Mouse (Mus musculus) kidney, postnatal 25 days (tissue): Measurements from ENCODE around the gene Olfr544.
"Not testable (repeated sequence)": the region's sequence is repeated elsewhere in the genome, so short reads cannot be mapped to it uniquely, and the experiment has no call there.

Source experiments
- DNase-seq, 2 experiments: peaks; one replicate each; pipeline ENCODE4 v3.0.0; 2021; ENCODE audit warnings: mixed read lengths in 2 of 2

Olfr544 gene

DNA sequence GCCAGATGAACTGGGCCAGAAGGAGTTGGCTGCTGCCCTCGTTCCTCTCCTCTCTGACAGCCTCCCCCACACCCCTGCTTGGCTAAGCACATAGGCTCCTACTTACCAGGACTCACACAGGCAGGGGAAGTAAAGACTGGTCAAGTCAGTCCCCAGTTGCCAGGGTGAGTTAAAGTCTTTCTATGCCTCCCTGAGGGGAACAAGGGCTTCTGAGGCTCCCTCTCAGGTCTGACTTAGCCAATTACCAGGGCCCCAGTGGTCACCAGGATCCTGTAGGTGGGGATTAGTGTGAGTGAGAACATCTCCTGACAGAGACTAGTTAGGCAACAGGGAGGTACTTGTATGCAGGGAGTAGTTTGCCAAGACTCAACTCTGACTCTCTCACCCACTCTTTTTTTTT lies at the start of gene Olfr544:
TSS of gene Olfr544 (minus strand) at position 153 of the 400 bp plus-strand sequence.
- DNase-seq, result no peak

DNA sequence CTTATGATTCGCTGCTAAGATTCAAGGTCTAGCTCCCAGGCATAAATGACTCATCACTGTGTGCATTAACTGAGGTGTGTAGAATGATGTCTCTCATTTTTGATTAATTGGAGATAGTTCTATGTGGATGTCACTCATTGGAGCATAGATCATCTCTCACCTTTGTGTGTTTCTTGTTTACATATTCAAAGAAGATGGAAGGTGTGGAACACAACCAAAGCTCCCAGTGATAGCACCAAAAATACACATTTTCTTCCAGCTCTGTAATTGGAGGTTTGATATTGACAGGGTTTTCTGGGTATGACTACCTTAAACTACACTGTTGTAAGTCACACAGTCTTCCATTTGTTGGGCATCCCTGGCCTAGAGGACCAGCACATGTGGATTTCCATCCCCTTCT lies 46.3 kb upstream of the Olfr544 start, which contains the start of gene Olfr547:
TSS of gene Olfr547 (plus strand) at position 301 of the 400 bp plus-strand sequence.
- no peak for DNase-seq

DNA sequence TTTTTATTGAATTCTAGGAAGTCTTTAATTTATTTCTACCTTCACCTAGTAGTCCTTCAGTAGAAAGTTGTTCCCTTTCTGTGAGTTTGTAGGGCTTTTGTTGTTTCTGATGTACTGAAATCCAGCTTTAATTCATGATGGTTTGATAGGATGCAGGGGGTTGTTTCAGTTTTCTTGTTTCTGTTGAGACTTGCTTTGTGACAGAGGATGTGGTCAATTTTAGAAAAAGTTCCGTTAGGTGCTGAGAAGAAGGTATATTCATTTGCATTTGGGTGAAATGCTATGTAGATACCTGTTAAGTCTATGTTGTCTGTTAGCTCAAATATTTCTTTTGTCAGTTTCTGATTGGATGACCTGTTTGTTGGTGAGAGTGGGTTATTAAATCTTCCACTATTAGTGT lies 40.9 kb upstream of the Olfr544 start:
- DNase-seq, result no peak

DNA sequence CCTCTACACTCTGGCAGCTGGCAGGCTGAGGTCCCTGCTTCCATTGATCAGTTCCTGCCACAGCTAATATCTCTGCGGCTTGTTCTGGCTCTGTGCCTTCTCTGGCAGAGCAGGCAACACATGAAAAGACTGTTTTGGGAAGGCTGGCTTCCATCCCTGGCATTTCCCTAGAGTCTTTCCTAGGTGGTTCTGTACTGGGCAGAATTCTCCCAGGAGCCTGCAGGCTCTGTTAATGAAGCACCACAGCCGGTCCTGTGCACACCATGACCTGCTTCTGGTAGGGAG lies 28.9 kb upstream of the Olfr544 start:
- DNase-seq, result no peak

DNA sequence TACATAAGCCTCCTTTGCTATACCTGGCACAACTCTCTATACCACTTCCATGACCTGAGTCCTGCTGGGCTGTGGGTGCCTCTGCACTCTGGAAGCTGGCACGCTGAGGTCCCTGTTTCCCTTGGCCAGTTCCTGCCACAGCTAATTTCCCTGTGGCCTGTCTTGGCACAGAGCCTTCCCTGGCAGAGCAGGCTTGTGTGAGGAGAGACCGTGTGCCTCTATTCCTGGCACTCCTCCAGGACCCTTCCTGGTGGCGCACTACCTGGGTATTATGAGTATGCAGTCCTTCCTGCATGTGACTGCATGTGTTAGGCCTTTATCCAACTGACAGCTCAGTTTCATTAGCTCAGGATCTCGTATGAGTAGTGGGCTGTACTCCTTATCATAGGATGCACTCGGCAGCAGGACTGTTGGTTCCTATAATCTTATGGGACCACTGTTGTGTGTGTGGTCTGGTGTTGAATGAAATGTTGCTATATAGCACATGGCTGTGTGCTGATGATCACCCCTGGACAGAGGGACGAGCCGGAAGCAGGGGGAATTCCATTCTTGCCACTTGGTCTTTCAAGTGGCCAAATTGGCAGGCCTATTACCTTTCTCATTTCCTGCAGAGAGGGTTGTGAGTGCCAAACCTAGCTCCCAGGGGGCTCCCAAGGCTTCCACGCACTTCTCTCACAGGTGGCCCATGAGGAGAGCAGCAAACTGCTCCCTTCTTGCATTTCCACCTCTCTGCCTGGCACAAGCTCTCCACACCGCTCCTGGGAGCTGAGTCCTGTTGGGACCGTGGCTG lies 28.3 kb upstream of the Olfr544 start:
- DNase-seq, result peak; percentile 14 to 44

DNA sequence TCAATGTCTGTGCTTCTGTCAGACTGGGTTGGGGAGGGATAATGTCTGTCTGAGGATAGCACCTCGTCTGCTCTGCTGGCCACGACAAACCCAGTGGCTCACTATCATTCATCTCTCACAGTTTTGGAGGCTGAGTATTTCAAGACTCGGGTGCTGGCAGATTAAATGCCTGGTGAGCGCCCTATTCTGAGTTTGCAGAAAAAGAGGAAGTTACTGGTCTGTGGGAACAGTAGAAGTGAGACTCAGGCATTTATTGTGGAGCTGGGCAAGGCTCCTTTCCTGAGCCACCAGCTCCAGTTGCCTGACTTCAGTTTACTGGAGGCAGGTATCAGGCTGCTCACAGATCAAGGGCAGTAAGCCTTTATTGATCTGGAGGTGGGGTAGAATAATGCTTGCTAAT lies 26.0 kb upstream of the Olfr544 start:
- DNase-seq, result no peak

DNA sequence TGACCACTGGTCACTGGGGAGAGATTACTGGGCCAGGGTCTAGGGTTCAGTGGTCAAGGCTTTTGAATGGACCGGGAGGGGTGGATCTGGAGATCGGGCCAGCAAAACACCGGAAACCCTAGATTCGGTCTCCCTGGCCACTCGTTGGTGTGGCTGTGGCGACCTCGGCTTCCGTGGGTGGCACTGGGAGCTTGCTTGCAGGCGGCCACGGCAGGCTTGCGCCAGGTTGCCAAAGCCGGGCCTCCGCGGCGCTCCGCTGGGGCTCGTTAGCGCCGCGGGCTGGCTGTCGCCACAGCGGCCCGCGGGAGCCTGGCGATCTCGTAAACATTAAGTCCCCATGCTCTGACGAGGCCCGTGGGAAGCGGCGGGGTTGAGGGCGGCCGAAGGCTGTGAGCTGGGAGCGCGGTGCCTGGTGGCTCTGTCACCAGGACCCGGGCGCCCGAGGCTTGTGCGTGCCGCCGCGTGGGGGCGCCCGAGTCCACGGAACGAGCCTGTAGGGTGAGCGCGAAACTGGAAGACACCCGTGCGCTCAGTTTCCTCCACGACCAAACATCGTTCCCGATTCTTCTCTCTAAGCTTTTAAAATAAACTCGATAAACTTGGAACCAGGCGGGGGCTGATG lies 24.8 kb upstream of the Olfr544 start:
- peak; percentile 84 to 87 for DNase-seq

DNA sequence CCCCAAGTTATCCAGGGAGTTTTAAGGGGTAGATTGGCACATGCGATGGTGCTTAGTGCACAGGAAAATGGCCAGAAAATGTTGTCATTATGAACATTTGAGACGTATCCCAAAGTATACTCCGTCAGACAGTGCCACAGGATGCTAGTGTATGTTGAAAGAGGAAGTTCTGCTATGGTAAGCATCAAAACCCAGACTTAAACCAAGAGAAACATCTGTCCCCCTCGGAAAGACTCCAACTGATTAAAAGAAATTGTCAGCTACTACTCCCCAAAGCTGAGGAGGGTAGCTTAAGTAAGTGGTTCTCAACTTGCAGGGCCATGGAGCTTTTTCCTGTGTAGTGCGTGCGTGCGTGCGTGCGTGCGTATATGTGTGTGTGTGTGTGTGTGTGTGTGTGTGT lies 23.8 kb upstream of the Olfr544 start:
- DNase-seq, result no peak

DNA sequence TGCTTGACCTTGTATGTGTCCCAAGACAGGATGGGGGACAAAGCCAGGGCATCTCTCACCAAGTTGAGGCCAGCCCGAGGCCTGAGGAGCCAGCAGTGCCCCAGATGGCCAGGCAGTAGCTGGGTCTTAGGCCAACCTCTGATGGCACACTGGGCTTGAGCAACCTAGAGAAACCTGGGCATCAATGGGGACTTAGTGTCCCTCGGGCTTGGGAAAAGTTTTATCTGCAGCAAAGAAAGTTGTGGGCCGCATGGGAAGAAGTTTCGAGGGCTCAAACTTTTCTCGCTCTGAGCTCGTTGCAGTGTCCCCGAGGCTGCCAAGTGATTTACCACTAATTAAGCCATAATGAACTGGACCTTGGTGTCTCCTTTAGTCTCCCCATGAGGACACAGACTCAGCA lies 21.6 kb upstream of the Olfr544 start:
- no peak for DNase-seq

DNA sequence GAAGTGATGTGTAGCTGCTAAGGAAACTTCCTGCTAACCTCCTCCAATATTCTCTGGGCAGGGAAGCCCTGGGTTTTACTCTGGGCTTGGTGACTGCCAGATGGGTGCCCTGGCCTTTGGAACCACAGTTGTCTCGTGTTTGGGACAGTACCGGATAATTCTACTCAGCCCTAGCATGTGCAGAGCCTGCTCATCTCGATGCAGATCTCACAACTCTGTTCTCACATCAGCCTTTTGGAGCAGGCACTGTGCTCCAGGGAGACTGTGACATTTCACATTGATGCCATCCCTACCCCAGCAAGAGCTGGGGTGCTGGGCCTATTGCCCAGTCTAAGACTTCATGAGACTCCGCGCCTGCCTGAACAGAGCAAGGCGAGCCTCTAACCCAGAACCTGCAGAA lies 20.6 kb upstream of the Olfr544 start:
- no peak for DNase-seq

DNA sequence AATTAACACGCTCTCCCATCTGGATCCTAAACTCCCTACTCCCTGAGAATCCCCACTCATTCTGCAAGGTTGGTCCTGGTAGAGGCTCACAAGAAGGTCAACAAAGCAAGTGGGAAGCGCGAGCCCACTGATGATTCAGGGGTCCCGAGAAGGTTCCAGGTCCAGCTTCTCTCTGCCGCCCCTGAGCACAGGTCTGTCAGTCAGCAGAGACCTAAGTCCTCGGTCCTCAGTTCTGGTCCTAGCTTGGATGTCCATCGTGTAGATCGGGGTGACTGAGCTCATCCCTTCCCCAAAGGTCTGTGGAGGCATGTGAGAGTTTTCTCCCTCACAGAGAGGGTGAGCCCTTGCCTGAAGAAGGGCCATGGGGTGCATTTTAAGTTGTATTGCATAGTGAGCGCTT lies 20.0 kb upstream of the Olfr544 start:
- no peak for DNase-seq

DNA sequence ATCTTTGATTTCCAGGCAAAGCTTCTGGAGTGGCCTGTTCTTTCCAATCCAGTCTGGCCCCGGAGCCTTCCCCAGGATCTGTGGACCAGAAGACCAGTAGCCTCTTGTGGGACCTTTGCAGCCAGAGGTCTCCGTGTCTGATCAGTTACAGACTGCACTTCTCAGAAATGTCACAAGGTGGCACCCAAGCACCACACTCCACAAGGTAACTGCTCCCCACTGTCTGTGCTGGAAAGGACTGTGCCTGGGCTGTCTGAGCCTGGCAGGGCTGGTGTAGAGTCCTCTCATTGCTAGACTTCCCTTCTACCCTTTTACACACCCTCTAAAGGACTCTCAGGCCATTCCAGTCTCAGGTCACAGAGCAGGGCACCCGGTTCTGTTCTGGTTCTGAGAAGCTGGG lies 18.7 kb upstream of the Olfr544 start:
- peak; percentile 65 to 84 for DNase-seq

DNA sequence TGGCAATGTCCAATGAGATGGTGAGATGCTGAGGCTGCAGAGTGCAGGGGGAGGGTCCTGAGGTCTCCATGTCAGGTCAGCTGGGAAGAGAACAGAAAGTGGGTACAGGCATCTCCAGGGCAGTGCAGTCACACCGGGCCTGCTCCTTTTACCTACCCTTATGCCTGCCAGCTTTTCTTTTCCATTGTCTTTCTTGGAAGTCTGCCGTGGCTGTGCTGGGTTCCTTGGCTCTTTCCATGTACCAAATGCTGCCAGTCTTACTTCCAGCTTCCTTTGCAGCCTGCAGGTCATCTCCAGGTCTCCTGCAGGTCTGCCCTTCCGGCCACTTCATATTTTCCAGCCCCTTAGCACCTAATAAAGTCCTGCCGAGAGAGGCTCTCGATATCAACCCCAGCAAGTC lies 13.9 kb upstream of the Olfr544 start:
- no peak for DNase-seq

DNA sequence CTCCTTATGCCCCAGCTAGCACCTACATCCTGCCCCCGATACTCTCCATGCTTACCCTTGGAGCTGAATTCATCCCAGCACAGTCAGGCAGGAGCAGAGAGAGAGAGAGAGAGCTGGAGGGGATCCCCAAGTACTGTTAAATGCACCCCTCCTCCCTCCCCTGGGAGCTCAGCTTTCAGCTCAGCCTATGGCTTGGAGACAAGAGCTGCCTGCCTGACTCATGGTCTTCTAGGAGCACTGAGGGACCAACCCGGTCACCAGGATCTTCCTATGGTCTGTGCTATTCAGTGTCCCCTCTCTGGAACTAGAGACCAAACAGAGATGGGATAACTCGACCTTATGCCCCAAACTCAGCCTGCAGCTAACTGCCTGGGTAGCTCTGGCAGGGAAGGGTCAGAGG lies 11.4 kb upstream of the Olfr544 start, which contains the start of gene Olfr545:
TSS of gene Olfr545 (minus strand) at position 101 of the 400 bp plus-strand sequence.
- no peak for DNase-seq

DNA sequence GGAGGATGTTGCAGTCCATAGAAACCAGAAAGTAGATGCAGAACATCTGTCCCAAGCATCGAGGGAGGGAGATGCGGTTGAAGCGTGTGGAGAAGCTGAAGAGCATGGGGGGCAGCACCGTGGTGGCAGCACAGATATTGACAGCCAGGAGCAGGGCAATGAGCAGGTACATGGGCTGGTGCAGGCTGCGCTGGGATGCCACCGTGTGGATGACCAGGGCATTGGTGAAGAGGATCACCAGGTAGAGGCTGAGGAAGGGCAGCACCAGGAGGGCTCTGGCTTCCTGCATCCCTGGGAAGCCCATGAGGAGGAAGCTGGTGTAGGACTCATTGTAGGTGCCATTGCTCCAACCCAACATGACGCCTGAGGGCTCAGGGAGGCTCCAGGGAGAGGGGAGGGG lies 6.3 kb upstream of the Olfr544 start:
- DNase-seq, result not testable (repeated sequence)

DNA sequence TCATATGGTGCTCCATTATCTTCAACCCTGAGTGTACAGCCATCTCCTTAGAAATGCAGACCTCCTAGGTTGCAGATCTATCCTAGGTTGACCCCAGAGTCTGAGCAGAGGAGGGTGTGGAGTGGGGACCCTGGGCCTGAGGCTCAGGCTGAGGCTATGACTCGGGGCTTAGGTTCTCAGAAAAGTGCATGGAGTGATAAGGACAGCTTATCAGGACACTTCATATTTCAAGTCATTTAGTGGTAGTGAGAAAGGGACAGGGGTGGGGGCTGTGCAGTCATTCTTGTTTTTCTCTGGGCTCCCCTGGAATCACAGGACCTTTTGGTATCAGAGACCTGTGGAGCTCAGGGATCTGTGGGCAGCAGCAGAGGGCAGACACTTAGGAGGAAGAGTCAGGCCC lies 2.0 kb downstream of the Olfr544 start:
- no peak for DNase-seq

DNA sequence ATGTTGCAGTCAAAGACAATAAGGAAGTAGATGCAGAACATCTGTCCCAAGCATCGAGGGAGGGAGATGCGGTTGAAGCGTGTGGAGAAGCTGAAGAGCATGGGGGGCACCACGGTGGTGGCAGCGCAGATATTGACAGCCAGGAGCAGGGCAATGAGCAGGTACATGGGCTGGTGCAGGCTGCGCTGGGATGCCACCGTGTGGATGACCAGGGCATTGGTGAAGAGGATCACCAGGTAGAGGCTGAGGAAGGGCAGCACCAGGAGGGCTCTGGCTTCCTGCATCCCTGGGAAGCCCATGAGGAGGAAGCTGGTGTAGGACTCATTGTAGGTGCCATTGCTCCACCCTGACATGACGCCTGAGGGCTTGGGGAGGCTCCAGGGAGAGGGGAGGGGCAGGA lies 3.3 kb downstream of the Olfr544 start:
- not testable (repeated sequence) for DNase-seq

DNA sequence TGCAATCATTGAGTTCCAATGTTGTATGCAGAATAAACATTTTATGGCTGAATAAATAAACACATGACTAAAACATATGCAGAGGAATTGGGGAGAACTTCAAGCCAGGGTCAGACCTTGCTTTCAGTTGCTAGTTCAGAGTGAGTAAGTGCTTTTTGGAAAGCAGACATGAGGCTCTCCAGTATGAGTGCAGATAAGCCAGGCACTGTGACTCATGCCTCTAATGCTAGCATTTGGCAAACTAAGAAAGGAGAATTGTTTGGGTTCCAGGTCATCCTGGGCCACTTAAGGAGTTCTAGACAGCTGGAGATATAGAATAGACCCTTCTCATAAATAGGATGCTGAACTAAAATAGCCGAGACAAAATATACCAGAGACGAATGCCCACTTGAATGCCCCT lies 4.4 kb downstream of the Olfr544 start:
- DNase-seq, result no peak

DNA sequence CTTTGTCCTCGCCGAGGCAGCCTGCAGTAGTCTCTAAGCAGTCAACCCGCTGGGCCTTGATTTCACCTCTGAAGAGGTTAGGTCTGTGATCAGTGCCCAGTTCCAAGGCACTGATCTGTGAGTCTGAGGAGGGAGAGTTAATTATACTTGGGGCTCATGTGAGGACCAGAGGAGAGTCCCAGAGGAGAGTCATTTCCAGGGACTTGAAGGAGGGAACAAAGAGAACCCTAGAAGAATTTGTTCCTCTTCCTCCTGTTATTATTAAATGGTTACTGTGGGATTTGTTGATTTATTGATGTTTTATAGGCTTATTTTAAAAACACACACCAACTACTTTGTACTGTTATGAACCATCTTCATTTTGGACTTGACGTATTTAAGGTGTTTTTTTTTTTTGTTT lies 6.5 kb downstream of the Olfr544 start, which contains the start of gene Olfr543:
TSS of gene Olfr543 (minus strand) at position 101 of the 400 bp plus-strand sequence.
- no peak for DNase-seq

DNA sequence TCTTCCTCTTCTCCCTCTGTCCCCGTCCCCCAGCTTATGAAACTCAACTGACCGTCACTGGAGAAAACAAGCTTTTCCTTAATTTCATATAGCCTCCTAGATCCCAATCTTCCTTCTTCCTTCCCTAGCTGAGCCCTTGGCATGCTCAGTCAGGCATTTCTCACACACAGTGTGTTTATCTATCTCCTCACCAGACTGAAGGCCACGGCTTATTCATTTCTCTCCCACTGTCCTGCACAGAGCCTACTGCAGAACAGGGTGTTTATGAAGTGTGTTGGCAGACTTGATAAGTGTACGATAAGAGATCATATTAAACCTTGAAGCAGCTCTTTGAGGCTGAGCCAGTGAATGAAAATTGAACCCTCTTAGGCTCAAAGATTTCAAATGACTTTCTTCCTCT lies 7.3 kb downstream of the Olfr544 start:
- DNase-seq, result no peak

DNA sequence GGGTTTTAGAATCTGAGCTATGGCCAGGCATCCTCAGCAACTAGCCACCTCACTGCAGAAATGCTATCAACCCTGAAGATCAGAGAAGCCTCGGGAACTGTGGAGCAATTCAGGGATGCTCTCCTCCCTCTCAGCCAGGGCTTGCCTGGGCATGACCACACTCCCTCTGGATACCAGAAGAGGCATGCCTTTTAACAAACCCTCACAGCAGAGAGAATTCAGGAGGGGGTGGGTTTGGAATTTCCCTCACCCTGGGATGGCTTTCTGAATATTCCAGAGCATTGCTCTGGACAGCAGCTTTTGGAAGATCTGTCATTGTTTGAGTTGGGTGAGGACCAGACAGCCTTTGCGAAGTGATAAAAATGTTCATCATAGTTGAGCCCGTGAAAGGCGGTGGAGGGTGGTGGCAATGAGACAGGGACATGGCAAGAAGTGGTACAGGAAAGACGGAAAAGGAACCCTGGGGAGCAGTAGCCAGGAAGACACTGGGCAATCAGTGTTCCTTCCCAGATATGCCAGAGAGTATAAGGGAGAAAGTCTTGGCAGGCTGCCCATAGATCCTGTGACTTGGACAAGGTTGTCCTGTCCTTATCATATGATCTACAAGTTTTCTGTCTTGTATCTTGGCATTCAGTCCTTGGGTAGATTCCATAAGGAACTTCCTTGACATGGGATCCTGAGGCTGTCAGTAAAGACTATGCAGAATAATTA lies 8.6 kb downstream of the Olfr544 start:
- DNase-seq, result peak; percentile 77 to 86

DNA sequence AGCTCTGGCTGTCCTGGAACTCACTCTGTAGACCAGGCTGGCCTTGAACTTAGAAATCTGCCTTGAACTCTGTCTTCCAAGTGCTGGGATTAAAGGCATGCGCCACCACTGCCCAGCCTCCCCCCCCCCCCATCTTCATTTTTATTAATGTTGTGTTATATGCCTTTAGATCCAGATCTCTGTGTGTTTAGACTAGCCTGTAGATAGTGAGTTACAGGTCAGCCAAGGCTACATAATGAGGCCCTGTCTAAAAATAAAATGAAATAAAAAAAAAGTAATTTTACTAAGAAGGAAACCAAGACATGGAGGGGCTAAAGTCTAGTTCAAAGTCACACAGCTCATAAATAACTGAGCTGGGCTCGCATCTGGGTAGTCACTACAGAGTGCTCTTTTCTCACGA lies 9.2 kb downstream of the Olfr544 start:
- no peak for DNase-seq

DNA sequence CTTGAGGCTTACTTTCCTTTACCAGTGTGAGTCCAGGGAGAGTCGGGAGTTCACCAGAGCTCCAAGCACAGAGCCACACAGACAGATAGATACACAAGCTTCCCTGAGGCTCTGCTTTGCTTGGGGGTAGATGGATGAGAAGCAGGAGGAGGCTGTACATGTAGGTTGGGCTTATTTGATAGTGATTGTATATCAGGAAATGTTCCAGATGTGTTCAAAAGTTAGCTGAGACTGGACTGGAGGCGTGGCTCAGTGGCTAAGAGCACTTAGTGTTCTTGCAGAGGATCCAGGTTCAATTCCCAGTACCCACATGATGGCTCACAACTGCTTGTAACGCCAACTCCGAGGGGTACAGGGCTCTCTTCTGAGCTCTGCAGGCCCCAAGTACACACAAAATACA lies 9.7 kb downstream of the Olfr544 start:
- no peak for DNase-seq

DNA sequence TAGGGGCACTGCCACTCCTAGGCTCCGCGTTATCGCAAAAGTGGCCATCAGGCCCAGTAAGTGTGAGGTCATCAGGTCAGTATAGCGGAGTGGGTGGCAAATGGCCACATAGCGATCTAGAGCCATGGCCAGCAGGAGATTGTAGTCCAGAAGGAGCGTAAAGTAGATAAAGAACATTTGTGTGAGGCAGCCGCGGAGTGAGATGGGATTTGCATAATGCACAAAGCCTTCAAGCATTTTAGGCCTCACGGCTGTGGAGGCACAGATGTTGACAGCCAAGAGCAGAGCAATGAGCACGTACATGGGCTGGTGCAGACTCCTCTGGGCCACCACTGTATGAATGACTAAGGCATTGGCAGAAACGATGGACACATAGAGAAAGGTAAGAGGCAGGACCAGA lies 10.7 kb downstream of the Olfr544 start:
- DNase-seq, result no peak
